Mouse (Mus musculus) midbrain, embryonic 13.5 days (tissue): Measurements from ENCODE around the gene Scn4b. TPM values are rescaled to one million over a fixed set of nuclear protein-coding genes. Genes with fewer than 3 reads are reported as not detected.

Experiments used
- ATAC-seq: fragments of 200-750 bp; cut with Nextera tagmentation; 2 replicates; pipeline ENCODE4 v1.8.0; 2017; ENCODE audit warnings: mild to moderate bottlenecking, moderate TSS enrichment, moderate library complexity
- H3K27ac ChIP-seq: fragments of 300-500 bp; sonication (generic); 2 replicates; pipeline ENCODE4 v1.5.1; 2015; ENCODE audit warnings: inconsistent platforms, mild to moderate bottlenecking, moderate library complexity
- H3K27me3 ChIP-seq: fragments of 300-500 bp; sonication (generic); 2 replicates; pipeline ENCODE4 v1.6.1; 2015; ENCODE audit warnings: mild to moderate bottlenecking, inconsistent platforms
- H3K36me3 ChIP-seq: fragments of 300-500 bp; sonication (generic); 2 replicates; pipeline ENCODE4 v1.6.1; 2015; ENCODE audit warnings: mild to moderate bottlenecking, inconsistent platforms
- H3K4me1 ChIP-seq: fragments of 300-500 bp; sonication (generic); replicated peaks from 2 replicates; pipeline ENCODE4 v1.6.1; 2015; ENCODE audit warnings: inconsistent platforms
- H3K4me2 ChIP-seq: fragments of 300-500 bp; sonication (generic); replicated peaks from 2 replicates; pipeline ENCODE4 v1.6.1; 2015; ENCODE audit warnings: moderate library complexity, mild to moderate bottlenecking, inconsistent platforms
- H3K4me3 ChIP-seq: fragments of 300-500 bp; sonication (generic); replicated peaks from 2 replicates; pipeline ENCODE4 v1.5.1; 2015; ENCODE audit warnings: mild to moderate bottlenecking, inconsistent platforms
- H3K9ac ChIP-seq: fragments of 300-500 bp; sonication (generic); replicated peaks from 2 replicates; pipeline ENCODE4 v1.6.1; 2015; ENCODE audit warnings: mild to moderate bottlenecking, inconsistent platforms
- H3K9me3 ChIP-seq: fragments of 300-500 bp; sonication (generic); 2 replicates; pipeline ENCODE4 v1.6.1; 2016; ENCODE audit warnings: mild to moderate bottlenecking, inconsistent platforms
- WGBS: fragments of 180-500 bp; shearing (Covaris S2); methylation state at CpG from one replicate; pipeline ENCODE4 v1.1.7; 2015; 5-methylcytosine and 5-hydroxymethylcytosine counted together
- polyA plus RNA-seq: library from polyadenylated mRNA; unstranded; fragments of >200 nt; fragmentation: Nextera tagmentation; extraction: Ambion mirVana; gene quantifications from 2 replicates; pipeline ENCODE4 v1.2.1, GENCODE M21; 2015

The Scn4b gene
- 0.13 and 0.17 TPM in 2 replicates for polyA plus RNA-seq

- H3K27me3 ChIP-seq: peaks cover 97% of the 10 kb centered on the region
Measured at GRCm38 (mm10) chr9:45138191-45139032, at the start of gene Scn4b. Scn4b (plus strand) TSS chr9:45138395.

GRCm38 (mm10) chr9:45090811-45091210, 47.4 kb upstream of the Scn4b start:
- Histone ChIP-seq H3K27me3 (0 out of 2 replicates have a peak, but pooled peaks cover 2% of the 10 kb centered on the region), H3K36me3 (no peaks in the 10 kb centered on the region), H3K9me3 (no peaks in the 10 kb centered on the region), H3K9ac (no peak overlapping the region), H3K4me2 (no peak overlapping the region), H3K27ac (no peak overlapping the region), H3K4me1 (no peaks in the 10 kb centered on the region), H3K4me3 (no peak overlapping the region)
- WGBS: 66% methylated on average over 3 of the region's 3 CpGs
- no peak for ATAC-seq

More at GRCm38 (mm10) chr9:45138191-45139032, at the start of gene Scn4b:
- peak; percentile 62 for ATAC-seq
- Histone ChIP-seq H3K36me3 (no peaks in the 10 kb centered on the region), H3K9ac (peak within 1 kb of the TSS; percentile 65), H3K27ac (no peak within 1 kb of the TSS), H3K4me1 (peaks cover 15% of the 10 kb centered on the region), H3K4me3 (peak within 1 kb of the TSS; percentile 52), H3K4me2 (peak within 1 kb of the TSS; percentile 88), H3K9me3 (no peaks in the 10 kb centered on the region)
- under 1% methylated on average over 67 of the region's 76 CpGs for WGBS

- 74% methylated on average over 4 of the region's 4 CpGs for WGBS
- H3K36me3 ChIP-seq: no peaks in the 10 kb centered on the region
- H3K27me3 ChIP-seq: no peaks in the 10 kb centered on the region
- no peak overlapping the region for H3K4me2 ChIP-seq
- ATAC-seq: no peak
- no peak overlapping the region for H3K27ac ChIP-seq
- H3K4me1 ChIP-seq: no peaks in the 10 kb centered on the region
- no peak overlapping the region for H3K4me3 ChIP-seq
- H3K9ac ChIP-seq: no peak overlapping the region
- no peaks in the 10 kb centered on the region for H3K9me3 ChIP-seq
Measured at GRCm38 (mm10) chr9:45092641-45093040, 45.6 kb upstream of the Scn4b start.

GRCm38 (mm10) chr9:45095149-45095937, 42.9 kb upstream of the Scn4b start:
- Histone ChIP-seq H3K4me2 (no peak overlapping the region), H3K27me3 (no peaks in the 10 kb centered on the region), H3K36me3 (no peaks in the 10 kb centered on the region), H3K27ac (no peak overlapping the region), H3K4me1 (no peaks in the 10 kb centered on the region), H3K4me3 (no peak overlapping the region), H3K9me3 (no peaks in the 10 kb centered on the region), H3K9ac (no peak overlapping the region)
- no peak for ATAC-seq
- WGBS: 84% methylated on average over 6 of the region's 6 CpGs

- H3K27me3 ChIP-seq: no peaks in the 10 kb centered on the region
- WGBS: 83% methylated on average over 5 of the region's 5 CpGs
- no peak for ATAC-seq
- H3K4me1 ChIP-seq: no peaks in the 10 kb centered on the region
- no peak overlapping the region for H3K27ac ChIP-seq
- no peak overlapping the region for H3K4me2 ChIP-seq
- no peak overlapping the region for H3K9ac ChIP-seq
- H3K9me3 ChIP-seq: no peaks in the 10 kb centered on the region
- no peak overlapping the region for H3K4me3 ChIP-seq
- H3K36me3 ChIP-seq: no peaks in the 10 kb centered on the region
Measured at GRCm38 (mm10) chr9:45097877-45098276, 40.3 kb upstream of the Scn4b start.

- no peak overlapping the region for H3K4me3 ChIP-seq
- no peak overlapping the region for H3K4me2 ChIP-seq
- H3K9me3 ChIP-seq: no peaks in the 10 kb centered on the region
- WGBS: 65% methylated on average over 3 of the region's 3 CpGs
- no peak overlapping the region for H3K27ac ChIP-seq
- H3K36me3 ChIP-seq: no peaks in the 10 kb centered on the region
- no peaks in the 10 kb centered on the region for H3K27me3 ChIP-seq
- H3K9ac ChIP-seq: no peak overlapping the region
- no peak for ATAC-seq
- no peaks in the 10 kb centered on the region for H3K4me1 ChIP-seq
Measured at GRCm38 (mm10) chr9:45098426-45098825, 39.8 kb upstream of the Scn4b start.

GRCm38 (mm10) chr9:45102528-45102927, 35.7 kb upstream of the Scn4b start:
- 91% methylated on average over 1 of the region's 1 CpGs for WGBS
- Histone ChIP-seq H3K9me3 (no peaks in the 10 kb centered on the region), H3K4me3 (no peak overlapping the region), H3K27me3 (0 out of 2 replicates have a peak, but pooled peaks cover 5% of the 10 kb centered on the region), H3K4me1 (no peaks in the 10 kb centered on the region), H3K9ac (no peak overlapping the region), H3K4me2 (no peak overlapping the region), H3K27ac (no peak overlapping the region), H3K36me3 (no peaks in the 10 kb centered on the region)
- ATAC-seq: no peak

GRCm38 (mm10) chr9:45103211-45103979, 34.8 kb upstream of the Scn4b start:
- Histone ChIP-seq H3K4me1 (no peaks in the 10 kb centered on the region), H3K36me3 (no peaks in the 10 kb centered on the region), H3K9me3 (no peaks in the 10 kb centered on the region), H3K9ac (no peak overlapping the region), H3K4me3 (no peak overlapping the region), H3K27me3 (0 out of 2 replicates have a peak, but pooled peaks cover 5% of the 10 kb centered on the region), H3K4me2 (no peak overlapping the region), H3K27ac (no peak overlapping the region)
- 81% methylated on average over 11 of the region's 11 CpGs for WGBS
- ATAC-seq: no peak

- Histone ChIP-seq H3K9me3 (no peaks in the 10 kb centered on the region), H3K4me2 (no peak overlapping the region), H3K9ac (no peak overlapping the region), H3K27me3 (0 out of 2 replicates have a peak, but pooled peaks cover 5% of the 10 kb centered on the region), H3K4me3 (no peak overlapping the region), H3K27ac (no peak overlapping the region), H3K4me1 (no peaks in the 10 kb centered on the region), H3K36me3 (no peaks in the 10 kb centered on the region)
- no peak for ATAC-seq
- 87% methylated on average over 2 of the region's 2 CpGs for WGBS
Measured at GRCm38 (mm10) chr9:45105596-45106374, 32.4 kb upstream of the Scn4b start.

GRCm38 (mm10) chr9:45115706-45116105, 22.5 kb upstream of the Scn4b start:
- ATAC-seq: peak; percentile 82
- no peaks in the 10 kb centered on the region for H3K9me3 ChIP-seq
- H3K27me3 ChIP-seq: peaks cover 14% of the 10 kb centered on the region; the same call in 1 of the 2 replicates
- H3K4me2 ChIP-seq: peak overlapping the region; percentile 61
- H3K9ac ChIP-seq: peak overlapping the region; percentile 53
- peaks cover 23% of the 10 kb centered on the region for H3K4me1 ChIP-seq
- H3K4me3 ChIP-seq: peak overlapping the region; percentile 45
- WGBS: 2% methylated on average over 14 of the region's 14 CpGs
- H3K27ac ChIP-seq: peak overlapping the region; percentile 53; the same call in 1 of the 2 replicates
- no peaks in the 10 kb centered on the region for H3K36me3 ChIP-seq

GRCm38 (mm10) chr9:45116819-45117218, 21.4 kb upstream of the Scn4b start:
- Histone ChIP-seq H3K27ac (no peak overlapping the region), H3K36me3 (no peaks in the 10 kb centered on the region), H3K4me3 (no peak overlapping the region), H3K9me3 (no peaks in the 10 kb centered on the region), H3K27me3 (peaks cover 17% of the 10 kb centered on the region; the same call in 1 of the 2 replicates), H3K4me1 (peaks cover 28% of the 10 kb centered on the region), H3K4me2 (no peak overlapping the region), H3K9ac (no peak overlapping the region)
- no peak for ATAC-seq
- WGBS: 73% methylated on average over 9 of the region's 9 CpGs
